Mouse (Mus musculus) spleen, postnatal 4 days (tissue): Measurements from ENCODE around the gene Diaph3.

Source experiments
- DNase-seq, 2 experiments: peaks; one replicate each; pipeline ENCODE4 v3.0.0; 2022; ENCODE audit warnings: low spot score in 2 of 2

Gene Diaph3

GRCm38 (mm10) chr14:87140963-87141486, at the start of gene Diaph3:
Gene Diaph3 (minus strand): TSS chr14:87141235.
- DNase-seq = peak; percentile 97 to 99

GRCm38 (mm10) chr14:87190685-87191084, 49.6 kb upstream of the Diaph3 start:
- no peak for DNase-seq

GRCm38 (mm10) chr14:87171577-87171976, 30.5 kb upstream of the Diaph3 start:
- no peak for DNase-seq

GRCm38 (mm10) chr14:87169151-87169550, 28.1 kb upstream of the Diaph3 start:
- DNase-seq = no peak

- no peak for DNase-seq
Observed at GRCm38 (mm10) chr14:87155621-87156238, 14.7 kb upstream of the Diaph3 start.

GRCm38 (mm10) chr14:87149684-87150083, 8.6 kb upstream of the Diaph3 start:
- DNase-seq = no peak

- DNase-seq = no peak
Observed at GRCm38 (mm10) chr14:87146704-87147103, 5.7 kb upstream of the Diaph3 start.

GRCm38 (mm10) chr14:87145351-87145750, 4.3 kb upstream of the Diaph3 start:
- no peak for DNase-seq

- DNase-seq = no peak
Observed at GRCm38 (mm10) chr14:87141777-87142176, 742 bp upstream of the Diaph3 start.

GRCm38 (mm10) chr14:87140327-87140962, 590 bp downstream of the Diaph3 start:
- no peak for DNase-seq

- DNase-seq = no peak
Observed at GRCm38 (mm10) chr14:87126076-87126639, 14.9 kb downstream of the Diaph3 start.

GRCm38 (mm10) chr14:87125492-87125891, 15.5 kb downstream of the Diaph3 start:
- no peak for DNase-seq

GRCm38 (mm10) chr14:87123091-87123490, 17.9 kb downstream of the Diaph3 start:
- DNase-seq = no peak

- no peak for DNase-seq
Observed at GRCm38 (mm10) chr14:87121868-87122267, 19.2 kb downstream of the Diaph3 start.

- DNase-seq = no peak
Observed at GRCm38 (mm10) chr14:87110634-87111033, 30.4 kb downstream of the Diaph3 start.

- DNase-seq = no peak
Observed at GRCm38 (mm10) chr14:87099380-87100088, 41.5 kb downstream of the Diaph3 start.

- no peak for DNase-seq
Observed at GRCm38 (mm10) chr14:87098093-87098492, 42.9 kb downstream of the Diaph3 start.

- DNase-seq = no peak
Observed at GRCm38 (mm10) chr14:87091522-87091921, 49.5 kb downstream of the Diaph3 start.

- DNase-seq = no peak
Observed at GRCm38 (mm10) chr14:87091108-87091507, 49.9 kb downstream of the Diaph3 start.

- DNase-seq = no peak
Observed at GRCm38 (mm10) chr14:87088928-87089327, 52.1 kb downstream of the Diaph3 start.

- no peak for DNase-seq
Observed at GRCm38 (mm10) chr14:87088456-87088855, 52.6 kb downstream of the Diaph3 start.

- peak in 1 of 2 experiments; percentile 40 for DNase-seq
Observed at GRCm38 (mm10) chr14:87087996-87088395, 53.0 kb downstream of the Diaph3 start.
